Mouse (Mus musculus) small intestine, adult 2 months (tissue): ENCODE measurements at regions not wholly inside any gene's neighbourhood (a gene's known extent, or its start where the extent isn't known, plus 50 kb on each side); places are given as distances from the start of the nearest gene placed in this dataset.

Experiments used
- H3K27ac ChIP-seq: fragments of 200-500 bp; 2 replicates; pipeline ENCODE4 v1.5.1; 2012; ENCODE audit warnings: low read depth, low read length, control low read depth, inconsistent platforms; ENCODE audit not compliant: insufficient read depth
- H3K27me3 ChIP-seq: fragments of 200-500 bp; 2 replicates; pipeline ENCODE4 v1.6.1; 2012; ENCODE audit warnings: mild to moderate bottlenecking, moderate library complexity, low read length, inconsistent platforms; ENCODE audit not compliant: control insufficient read depth, insufficient read depth
- H3K36me3 ChIP-seq: fragments of 200-500 bp; 2 replicates; pipeline ENCODE4 v1.6.1; 2012; ENCODE audit warnings: mild to moderate bottlenecking, low read length, control low read depth, inconsistent platforms; ENCODE audit not compliant: control insufficient read depth, insufficient read depth
- H3K4me1 ChIP-seq: fragments of 200-500 bp; 2 replicates; pipeline ENCODE4 v1.6.1; 2012; ENCODE audit warnings: low read length, inconsistent platforms, mixed read lengths; ENCODE audit not compliant: control insufficient read depth, insufficient read depth, insufficient read length
- H3K4me3 ChIP-seq: fragments of 200-500 bp; 2 replicates; pipeline ENCODE4 v1.5.1; 2012; ENCODE audit warnings: low read depth, mild to moderate bottlenecking, control low read depth, inconsistent platforms, low read length, moderate library complexity
- CTCF ChIP-seq: fragments of 200-500 bp; IDR thresholded peaks from 2 replicates; pipeline ENCODE4 v1.5.1; 2012; ENCODE audit warnings: low read depth, mild to moderate bottlenecking, control low read depth, inconsistent platforms, low read length, moderate library complexity, mixed read lengths; ENCODE audit not compliant: insufficient replicate concordance, insufficient read length; ENCODE audit errors: extremely low read depth
- POLR2A ChIP-seq: fragments of 200-500 bp; IDR thresholded peaks from 2 replicates; pipeline ENCODE4 v1.6.1; 2012; ENCODE audit warnings: low read depth, mild to moderate bottlenecking, control low read depth, inconsistent platforms, low read length, moderate library complexity
- WGBS: fragments of 180-500 bp; shearing (Covaris S2); methylation state at CpG from one replicate; pipeline ENCODE4 v1.1.7; 2018; 5-methylcytosine and 5-hydroxymethylcytosine counted together

GRCm38 (mm10) chr7:136341599-136342210, 552.7 kb upstream of the Mgmt start:
- TF ChIP-seq POLR2A (no peak), CTCF (no peak)
- Histone ChIP-seq H3K27ac (no peak overlapping the region), H3K36me3 (no peaks in the 10 kb centered on the region), H3K27me3 (no peaks in the 10 kb centered on the region), H3K4me1 (no peaks in the 10 kb centered on the region), H3K4me3 (no peak overlapping the region)
- WGBS = 73% methylated on average over 16 of the region's 16 CpGs

GRCm38 (mm10) chr7:136342211-136342799, 552.1 kb upstream of the Mgmt start:
- Histone ChIP-seq H3K27ac (no peak overlapping the region), H3K36me3 (no peaks in the 10 kb centered on the region), H3K27me3 (no peaks in the 10 kb centered on the region), H3K4me1 (no peaks in the 10 kb centered on the region), H3K4me3 (no peak overlapping the region)
- TF ChIP-seq POLR2A (no peak), CTCF (no peak)
- whole genome bisulfite sequencing = 58% methylated on average over 10 of the region's 10 CpGs

GRCm38 (mm10) chr7:136342822-136343221, 551.6 kb upstream of the Mgmt start:
- Histone ChIP-seq H3K4me3 (no peak overlapping the region), H3K27me3 (no peaks in the 10 kb centered on the region), H3K4me1 (no peaks in the 10 kb centered on the region), H3K27ac (no peak overlapping the region), H3K36me3 (no peaks in the 10 kb centered on the region)
- TF ChIP-seq CTCF (no peak), POLR2A (no peak)
- WGBS = 11% methylated on average over 8 of the region's 8 CpGs

- TF ChIP-seq CTCF = no peak
- no peak for TF ChIP-seq POLR2A
- Histone ChIP-seq H3K4me1 (no peaks in the 10 kb centered on the region), H3K4me3 (no peak overlapping the region), H3K36me3 (no peaks in the 10 kb centered on the region), H3K27me3 (no peaks in the 10 kb centered on the region), H3K27ac (no peak overlapping the region)
- 80% methylated on average over 4 of the region's 4 CpGs for WGBS
Measured at GRCm38 (mm10) chr7:136343494-136343893, 550.9 kb upstream of the Mgmt start.

- no peak for TF ChIP-seq CTCF
- TF ChIP-seq POLR2A = no peak
- Histone ChIP-seq H3K4me3 (no peak overlapping the region), H3K27me3 (no peaks in the 10 kb centered on the region), H3K27ac (no peak overlapping the region), H3K36me3 (no peaks in the 10 kb centered on the region), H3K4me1 (no peaks in the 10 kb centered on the region)
- 48% methylated on average over 3 of the region's 3 CpGs for WGBS
Measured at GRCm38 (mm10) chr7:136345051-136345450, 549.4 kb upstream of the Mgmt start.

GRCm38 (mm10) chr7:136346531-136346930, 547.9 kb upstream of the Mgmt start:
- H3K36me3 ChIP-seq = no peaks in the 10 kb centered on the region
- no peaks in the 10 kb centered on the region for H3K27me3 ChIP-seq
- H3K4me3 ChIP-seq = no peak overlapping the region
- no peaks in the 10 kb centered on the region for H3K4me1 ChIP-seq
- WGBS = 44% methylated on average over 4 of the region's 4 CpGs
- TF ChIP-seq POLR2A = no peak
- no peak for TF ChIP-seq CTCF
- no peak overlapping the region for H3K27ac ChIP-seq

GRCm38 (mm10) chr7:136348309-136348708, 546.1 kb upstream of the Mgmt start:
- TF ChIP-seq CTCF = no peak
- TF ChIP-seq POLR2A = no peak
- H3K27ac ChIP-seq = no peak overlapping the region
- WGBS = 28% methylated on average over 1 of the region's 1 CpGs
- H3K36me3 ChIP-seq = no peaks in the 10 kb centered on the region
- no peak overlapping the region for H3K4me3 ChIP-seq
- H3K4me1 ChIP-seq = no peaks in the 10 kb centered on the region
- no peaks in the 10 kb centered on the region for H3K27me3 ChIP-seq

- 95% methylated on average over 14 of the region's 14 CpGs for WGBS
- Histone ChIP-seq H3K4me1 (no peaks in the 10 kb centered on the region), H3K36me3 (no peaks in the 10 kb centered on the region), H3K27me3 (no peaks in the 10 kb centered on the region), H3K4me3 (no peak overlapping the region), H3K27ac (no peak overlapping the region)
- TF ChIP-seq CTCF (no peak), POLR2A (no peak)
Measured at GRCm38 (mm10) chr7:136349651-136350050, 544.8 kb upstream of the Mgmt start.
